Mouse (Mus musculus): Measurements from ENCODE around the gene Doc2a. TPM values are rescaled to one million over a fixed set of nuclear protein-coding genes. Genes with fewer than 3 reads are reported as not detected.
"Not testable (repeated sequence)": the region's sequence is repeated elsewhere in the genome, so short reads cannot be mapped to it uniquely, and the experiment has no call there.

Gene Doc2a
- polyA plus RNA-seq, 1 experiment from 2014 or later = 8.4 TPM

GRCm38 (mm10) chr7:126887281-126887680, 40.1 kb downstream of the Doc2a start:
- Histone ChIP-seq H3K36me3 (peaks cover 33% of the 10 kb centered on the region), H3K27ac (replicated peaks) (no peak overlapping the region), H3K4me3 (no peak overlapping the region), H3K4me1 (peaks cover 27% of the 10 kb centered on the region), H3K27me3 (ENCODE audit: low read depth, poor library complexity, severe bottlenecking) (no peaks in the 10 kb centered on the region), H3K9me3 (replicated peaks) (no peaks in the 10 kb centered on the region)
- DNase-seq (ENCODE audit: low spot score) = no peak
- 92% methylated on average over 5 of the region's 5 CpGs for WGBS

DNA sequence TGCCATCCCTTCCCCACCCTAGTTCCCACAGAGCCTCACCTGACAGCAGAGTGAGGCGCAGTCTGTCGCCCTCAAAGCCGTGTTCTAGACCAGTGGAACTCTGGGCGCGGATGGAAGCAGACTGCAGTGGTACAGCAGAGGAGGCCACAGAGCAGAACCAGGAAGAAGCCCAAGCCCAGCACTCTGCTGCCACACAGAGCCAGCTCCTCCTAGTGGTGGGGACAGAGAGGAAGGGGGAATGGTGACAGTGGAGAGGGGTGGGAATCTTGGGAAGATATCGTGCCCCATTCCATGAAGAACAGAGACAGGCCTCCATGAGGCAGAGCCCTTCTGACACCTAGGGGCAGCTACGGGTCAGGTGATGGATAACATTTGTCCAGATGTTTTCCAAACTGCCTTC, 41.6 kb downstream of the Doc2a start:
- Histone ChIP-seq H3K36me3 (peaks cover 42% of the 10 kb centered on the region), H3K9me3 (replicated peaks) (no peaks in the 10 kb centered on the region), H3K4me3 (no peak overlapping the region), H3K27ac (replicated peaks) (no peak overlapping the region), H3K4me1 (peaks cover 11% of the 10 kb centered on the region), H3K27me3 (ENCODE audit: low read depth, poor library complexity, severe bottlenecking) (no peaks in the 10 kb centered on the region)
- no peak for DNase-seq (ENCODE audit: low spot score)
- WGBS = 51% methylated on average over 7 of the region's 7 CpGs

DNA sequence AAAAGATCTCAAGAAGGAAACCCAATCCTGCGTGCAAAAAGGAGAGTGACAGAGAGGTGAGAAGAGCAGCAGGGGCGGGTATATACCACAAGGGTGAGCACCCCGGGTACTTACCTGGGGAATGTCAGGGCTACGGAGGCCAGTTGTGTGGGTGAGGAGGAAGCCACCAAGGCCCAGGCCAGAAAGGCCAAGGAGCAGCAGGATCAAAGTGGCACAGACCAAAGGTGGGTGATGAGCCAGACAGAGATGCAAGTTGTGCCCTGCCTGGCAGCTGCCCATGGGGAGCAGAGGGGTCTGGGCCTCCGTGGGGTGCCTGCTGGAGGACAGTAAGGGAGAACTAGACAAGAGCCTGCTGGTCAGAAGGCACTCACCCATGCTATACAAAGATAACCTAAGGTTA, 49.7 kb downstream of the Doc2a start:
- no peak overlapping the region for H3K27ac ChIP-seq (replicated peaks)
- WGBS = 90% methylated on average over 5 of the region's 5 CpGs
- H3K4me1 ChIP-seq = peaks cover 22% of the 10 kb centered on the region
- H3K4me3 ChIP-seq = no peak overlapping the region
- no peak for DNase-seq (ENCODE audit: low spot score)
- no peaks in the 10 kb centered on the region for H3K9me3 ChIP-seq (replicated peaks)
- no peaks in the 10 kb centered on the region for H3K27me3 ChIP-seq (ENCODE audit: low read depth, poor library complexity, severe bottlenecking)
- H3K36me3 ChIP-seq = peaks cover 33% of the 10 kb centered on the region

- Histone ChIP-seq H3K9me3 (replicated peaks) (no peaks in the 10 kb centered on the region), H3K36me3 (peaks cover 29% of the 10 kb centered on the region), H3K27me3 (ENCODE audit: low read depth, poor library complexity, severe bottlenecking) (no peaks in the 10 kb centered on the region), H3K4me1 (peaks cover 22% of the 10 kb centered on the region), H3K27ac (replicated peaks) (peak overlapping the region; percentile 90), H3K4me3 (peak overlapping the region; percentile 78)
- DNase-seq (ENCODE audit: low spot score) = no peak
- WGBS = 28% methylated on average over 16 of the region's 16 CpGs
These were observed 50.3 kb downstream of the Doc2a start for GRCm38 (mm10) chr7:126897390-126898101.

GRCm38 (mm10) chr7:126898102-126898990, 51.1 kb downstream of the Doc2a start:
- Histone ChIP-seq H3K4me1 (peaks cover 22% of the 10 kb centered on the region), H3K27me3 (ENCODE audit: low read depth, poor library complexity, severe bottlenecking) (no peaks in the 10 kb centered on the region), H3K4me3 (peak overlapping the region; percentile 78), H3K9me3 (replicated peaks) (no peaks in the 10 kb centered on the region), H3K36me3 (peaks cover 25% of the 10 kb centered on the region), H3K27ac (replicated peaks) (peak overlapping the region; percentile 90)
- DNase-seq (ENCODE audit: low spot score) = peak; percentile 97
- WGBS = 11% methylated on average over 37 of the region's 37 CpGs

DNA sequence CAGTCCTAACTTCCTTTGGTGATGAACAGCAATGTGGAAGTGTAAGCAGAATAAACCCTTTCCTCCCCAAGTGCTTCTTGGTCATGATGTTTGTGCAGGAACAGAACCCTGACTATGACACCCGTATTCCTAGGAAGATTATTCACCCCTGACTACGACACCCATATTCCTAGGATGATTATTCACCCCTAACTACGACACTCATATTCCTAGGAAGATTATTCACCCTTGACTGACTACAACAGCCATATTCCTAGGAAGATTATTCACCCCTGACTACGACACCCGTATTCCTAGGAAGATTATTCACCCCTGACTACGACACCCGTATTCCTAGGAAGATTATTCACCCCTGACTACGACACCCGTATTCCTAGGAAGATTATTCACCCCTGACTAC, 52.6 kb downstream of the Doc2a start:
- H3K27ac ChIP-seq (replicated peaks); H3K27me3 ChIP-seq (ENCODE audit: low read depth, poor library complexity, severe bottlenecking); DNase-seq (ENCODE audit: low spot score); H3K9me3 ChIP-seq (replicated peaks); H3K4me3 ChIP-seq: not testable (repeated sequence)
- Histone ChIP-seq H3K4me1 (peaks cover 22% of the 10 kb centered on the region), H3K36me3 (peaks cover 19% of the 10 kb centered on the region)
- 94% methylated on average over 8 of the region's 9 CpGs for WGBS

Other genes starting within 250 kb of the Doc2a start
- gene Nupr1, start 216.6 kb upstream of the Doc2a start, polyA plus RNA-seq (2016; fragmentation: Nextera tagmentation; extraction: Ambion mirVana) = 1.6 and 3.1 TPM in 2 replicates
- gene Sgf29, start 198.1 kb upstream of the Doc2a start, polyA plus RNA-seq (2016; fragmentation: Nextera tagmentation; extraction: Ambion mirVana) = 61.9 and 63.5 TPM in 2 replicates
- gene Sult1a1, start 171.0 kb upstream of the Doc2a start, polyA plus RNA-seq (2016; fragmentation: Nextera tagmentation; extraction: Ambion mirVana) = 0.29 TPM in 1 of 2 replicates, not detected in the other
- 186 and 216 TPM in 2 replicates for gene Bola2, start 152.0 kb upstream of the Doc2a start, polyA plus RNA-seq (2016; fragmentation: Nextera tagmentation; extraction: Ambion mirVana)
- 14.1 and 15.5 TPM in 2 replicates for gene Slx1b, start 151.6 kb upstream of the Doc2a start, polyA plus RNA-seq (2016; fragmentation: Nextera tagmentation; extraction: Ambion mirVana)
- gene Coro1a, start 139.6 kb upstream of the Doc2a start, polyA plus RNA-seq (2016; fragmentation: Nextera tagmentation; extraction: Ambion mirVana) = 42.7 and 50.1 TPM in 2 replicates
- gene Mapk3, start 87.8 kb upstream of the Doc2a start, polyA plus RNA-seq (2016; fragmentation: Nextera tagmentation; extraction: Ambion mirVana) = 53.8 and 54.9 TPM in 2 replicates
- gene Gdpd3, start 81.1 kb upstream of the Doc2a start, polyA plus RNA-seq (2016; fragmentation: Nextera tagmentation; extraction: Ambion mirVana) = 0.68 and 1.1 TPM in 2 replicates
- gene Ypel3, start 70.5 kb upstream of the Doc2a start, polyA plus RNA-seq (2016; fragmentation: Nextera tagmentation; extraction: Ambion mirVana) = 41.0 and 60.5 TPM in 2 replicates
- gene Tbx6, start 65.9 kb upstream of the Doc2a start, polyA plus RNA-seq (2016; fragmentation: Nextera tagmentation; extraction: Ambion mirVana) = 0.42 and 0.64 TPM in 2 replicates
- 376 and 407 TPM in 2 replicates for gene Ppp4c, start 54.9 kb upstream of the Doc2a start, polyA plus RNA-seq (2016; fragmentation: Nextera tagmentation; extraction: Ambion mirVana)
- gene Fam57b, start 49.7 kb upstream of the Doc2a start, polyA plus RNA-seq (2016; fragmentation: Nextera tagmentation; extraction: Ambion mirVana) = 4.1 and 7.7 TPM in 2 replicates
- gene 4930451I11Rik, start 15.8 kb upstream of the Doc2a start, polyA plus RNA-seq (2016; fragmentation: Nextera tagmentation; extraction: Ambion mirVana) = not detected in 2 replicates
- gene Hirip3, start 14.6 kb downstream of the Doc2a start, polyA plus RNA-seq (2016; fragmentation: Nextera tagmentation; extraction: Ambion mirVana) = 50.1 and 50.7 TPM in 2 replicates
- 105 and 107 TPM in 2 replicates for gene Ino80e, start 15.0 kb downstream of the Doc2a start, polyA plus RNA-seq (2016; fragmentation: Nextera tagmentation; extraction: Ambion mirVana)
- gene Taok2, start 37.3 kb downstream of the Doc2a start, polyA plus RNA-seq (2016; fragmentation: Nextera tagmentation; extraction: Ambion mirVana) = 53.2 and 61.1 TPM in 2 replicates
- 29.4 and 36.1 TPM in 2 replicates for gene Tmem219, start 75.5 kb downstream of the Doc2a start, polyA plus RNA-seq (2016; fragmentation: Nextera tagmentation; extraction: Ambion mirVana)
- gene Kctd13, start 81.5 kb downstream of the Doc2a start, polyA plus RNA-seq (2016; fragmentation: Nextera tagmentation; extraction: Ambion mirVana) = 20.8 and 26.1 TPM in 2 replicates
- 0.25 and 0.76 TPM in 2 replicates for gene Asphd1, start 102.2 kb downstream of the Doc2a start, polyA plus RNA-seq (2016; fragmentation: Nextera tagmentation; extraction: Ambion mirVana)
- 2.0 and 4.6 TPM in 2 replicates for gene Sez6l2, start 103.1 kb downstream of the Doc2a start, polyA plus RNA-seq (2016; fragmentation: Nextera tagmentation; extraction: Ambion mirVana)
- 89.2 and 99.8 TPM in 2 replicates for gene Cdipt, start 128.5 kb downstream of the Doc2a start, polyA plus RNA-seq (2016; fragmentation: Nextera tagmentation; extraction: Ambion mirVana)
- gene Cdiptos, start 128.7 kb downstream of the Doc2a start, polyA plus RNA-seq (2016; fragmentation: Nextera tagmentation; extraction: Ambion mirVana) = 0.51 and 1.0 TPM in 2 replicates
- gene Mvp, start 167.2 kb downstream of the Doc2a start, polyA plus RNA-seq (2016; fragmentation: Nextera tagmentation; extraction: Ambion mirVana) = 3.0 and 5.2 TPM in 2 replicates
- 0.19 and 0.25 TPM in 2 replicates for gene Pagr1b, start 169.1 kb downstream of the Doc2a start, polyA plus RNA-seq (2016; fragmentation: Nextera tagmentation; extraction: Ambion mirVana)
- gene Pagr1a, start 169.9 kb downstream of the Doc2a start, polyA plus RNA-seq (2016; fragmentation: Nextera tagmentation; extraction: Ambion mirVana) = 103 and 104 TPM in 2 replicates
- gene Gm42742, start 173.7 kb downstream of the Doc2a start, polyA plus RNA-seq (2016; fragmentation: Nextera tagmentation; extraction: Ambion mirVana) = 46.2 and 55.1 TPM in 2 replicates
- gene Prrt2, start 173.8 kb downstream of the Doc2a start, polyA plus RNA-seq (2016; fragmentation: Nextera tagmentation; extraction: Ambion mirVana) = 2.9 and 4.4 TPM in 2 replicates
- 64.6 and 66.4 TPM in 2 replicates for gene Maz, start 179.6 kb downstream of the Doc2a start, polyA plus RNA-seq (2016; fragmentation: Nextera tagmentation; extraction: Ambion mirVana)
- gene Kif22, start 195.1 kb downstream of the Doc2a start, polyA plus RNA-seq (2016; fragmentation: Nextera tagmentation; extraction: Ambion mirVana) = 210 and 222 TPM in 2 replicates
- not detected in 2 replicates for gene Zg16, start 239.9 kb downstream of the Doc2a start, polyA plus RNA-seq (2016; fragmentation: Nextera tagmentation; extraction: Ambion mirVana)
- 0.91 and 1.2 TPM in 2 replicates for gene AI467606, start 243.9 kb downstream of the Doc2a start, polyA plus RNA-seq (2016; fragmentation: Nextera tagmentation; extraction: Ambion mirVana)